In genomic region chr11:95402658-95403101, GRCm38 (mm10) we compare ENCODE assay signal across 9 mouse cellular contexts. TPM values are rescaled to one million over a fixed set of nuclear protein-coding genes. Genes with fewer than 3 reads are reported as not detected.
A peak's percentile ranks its signal among the peaks of the same experiment; 100 is the strongest.
DNase-seq lines count a peak whose midpoint lies in the region; ATAC-seq and TF ChIP-seq lines count a peak whose summit lies in the region.
"Had no signal": no experiment of that assay in that cellular context is flagged by ENCODE, and none has a peak within 500 bp of the region (broad histone marks: within the 10 kb centered on the region; RNA-seq: fewer than 3 reads in every experiment).

No protein-coding gene starts in this region.

- TF ChIP-seq CTCF in cerebellum, adult 2 months (IDR thresholded peaks at IDR 0.05; ENCODE audit: borderline replicate concordance, insufficient read depth, low read depth, low read length), result no peak
- no peak for TF ChIP-seq CTCF in small intestine, adult 2 months (IDR thresholded peaks at IDR 0.05; ENCODE audit: extremely low read depth, insufficient read length, insufficient replicate concordance, low read depth, low read length)

- no peaks in the 10 kb centered on the region for H3K9me3 ChIP-seq in lung, embryonic 16.5 days (ENCODE audit: control insufficient read depth, low read length)
- H3K9me3 ChIP-seq: intestine, embryonic 15.5 days had no signal

- no peak for TF ChIP-seq POLR2A in cerebellum, adult 2 months (IDR thresholded peaks at IDR 0.05; ENCODE audit: borderline replicate concordance, insufficient read depth, low read length)
- no peak for TF ChIP-seq POLR2A in small intestine, adult 2 months (IDR thresholded peaks at IDR 0.05; ENCODE audit: low read depth, low read length)

- ATAC-seq in lung, embryonic 16.5 days (ENCODE audit: low read depth), result peak; percentile 20; the same call in 1 of the 2 replicates
- ATAC-seq: intestine, embryonic 15.5 days had no signal

- H3K27me3 ChIP-seq in cerebellum, adult 2 months (ENCODE audit: control insufficient read depth, insufficient read depth, low read length), result no peaks in the 10 kb centered on the region
- H3K27me3 ChIP-seq in lung, embryonic 16.5 days (ENCODE audit: control insufficient read depth, insufficient read depth, low read depth, low read length), result no peaks in the 10 kb centered on the region
- no peaks in the 10 kb centered on the region for H3K27me3 ChIP-seq in small intestine, adult 2 months (ENCODE audit: control insufficient read depth, insufficient read depth, low read length)

- H3K9ac ChIP-seq in lung, embryonic 16.5 days (ENCODE audit: low read length), result no peak overlapping the region
- H3K9ac ChIP-seq: intestine, embryonic 15.5 days had no signal

- no peaks in the 10 kb centered on the region for H3K36me3 ChIP-seq in lung, embryonic 16.5 days (ENCODE audit: control insufficient read depth, insufficient read depth, low read length)
- H3K36me3 ChIP-seq in small intestine, adult 2 months (ENCODE audit: control insufficient read depth, insufficient read depth, low read length), result no peaks in the 10 kb centered on the region
- H3K36me3 ChIP-seq: intestine, embryonic 15.5 days had no signal

- peaks cover 39% of the 10 kb centered on the region for H3K4me1 ChIP-seq in cerebellum, adult 2 months (ENCODE audit: control insufficient read depth, insufficient read depth, low read length)
- peaks cover 4% of the 10 kb centered on the region; the same call in 1 of the 2 replicates for H3K4me1 ChIP-seq in lung, embryonic 16.5 days (replicated peaks; ENCODE audit: control insufficient read depth, insufficient read depth, low read length)
- H3K4me1 ChIP-seq in small intestine, adult 2 months (ENCODE audit: control insufficient read depth, insufficient read depth, insufficient read length, low read length), result 0 out of 2 replicates have a peak, but pooled peaks cover 2% of the 10 kb centered on the region
- H3K4me1 ChIP-seq: intestine, embryonic 15.5 days had no signal

- H3K4me3 ChIP-seq in cerebellum, adult 2 months (replicated peaks; ENCODE audit: insufficient read depth, low read depth, low read length), result no peak overlapping the region
- H3K4me3 ChIP-seq in lung, embryonic 16.5 days (ENCODE audit: low read length), result no peak overlapping the region
- H3K4me3 ChIP-seq in small intestine, adult 2 months (ENCODE audit: low read depth, low read length), result no peak overlapping the region
- H3K4me3 ChIP-seq: intestine, embryonic 15.5 days had no signal

- WGBS in cerebellum, adult 2 months, result 13% methylated on average over 8 of the region's 8 CpGs
- WGBS in lung, embryonic 16.5 days, result 22% methylated on average over 8 of the region's 8 CpGs
- 60% methylated on average over 8 of the region's 8 CpGs for WGBS in small intestine, adult 2 months

- no peak overlapping the region for H3K4me2 ChIP-seq in lung, embryonic 16.5 days (ENCODE audit: low read depth, low read length)
- H3K4me2 ChIP-seq: intestine, embryonic 15.5 days had no signal

- H3K27ac ChIP-seq in cerebellum, adult 2 months (ENCODE audit: insufficient read depth, low read length), result peak overlapping the region; percentile 93
- H3K27ac ChIP-seq in lung, embryonic 16.5 days (ENCODE audit: low read length), result no peak overlapping the region
- H3K27ac ChIP-seq in small intestine, adult 2 months (ENCODE audit: insufficient read depth, low read depth, low read length), result peak overlapping the region; percentile 21; the same call in 1 of the 2 replicates
- H3K27ac ChIP-seq: intestine, embryonic 15.5 days had no signal

- peak; percentile 56 to 74 for DNase-seq in cerebellum, adult 2 months
- no peak for DNase-seq in cerebellum, postnatal 10 days
- no peak for DNase-seq in lung, postnatal 14 days
- peak; percentile 70 to 74 for DNase-seq in heart, adult 18-20 months
- no peak for DNase-seq in liver
- DNase-seq in urinary bladder, postnatal 25 days (ENCODE audit: low spot score), result no peak

RNA-seq across cellular contexts. Expression of gene Spop, which starts 11.2 kb away (rescaled TPM):
- polyA plus RNA-seq in cerebellum, adult 2 months (2012; rRNA removed), result 147 and 149 TPM in 2 replicates
- polyA plus RNA-seq in lung, embryonic 16.5 days (2015; fragmentation: Nextera tagmentation; extraction: Ambion mirVana), result 150 and 170 TPM in 2 replicates
- total RNA-seq in heart, adult 18-20 months (2021), result 100 to 1,000 TPM; 159 to 164 TPM
- polyA plus RNA-seq in small intestine, adult 2 months (2012; rRNA removed), result 23.1 and 65.9 TPM in 2 replicates

RNA-seq across cellular contexts. Expression of gene Slc35b1, which starts 18.2 kb away (rescaled TPM):
- polyA plus RNA-seq in cerebellum, adult 2 months (2012; rRNA removed), result 88.5 and 90.3 TPM in 2 replicates
- polyA plus RNA-seq in lung, embryonic 16.5 days (2015; fragmentation: Nextera tagmentation; extraction: Ambion mirVana), result 91.1 and 92.7 TPM in 2 replicates
- total RNA-seq in heart, adult 18-20 months (2021), result 10 to 100 TPM; 32.0 to 37.3 TPM
- polyA plus RNA-seq in small intestine, adult 2 months (2012; rRNA removed), result 81.9 and 151 TPM in 2 replicates

Comparison
In these comparisons a context has a peak if more than half of its experiments do, and no peak if none do; other contexts are left out.
1. DNase-seq: peak in cerebellum, adult 2 months (2 of 2) and heart, adult 18-20 months (2 of 2); none in cerebellum, postnatal 10 days (0 of 2), lung, postnatal 14 days (single experiment), liver (single experiment) and urinary bladder, postnatal 25 days (single experiment).